Mouse (Mus musculus): ENCODE results near the gene Slc25a24.

Slc25a24 gene

DNA sequence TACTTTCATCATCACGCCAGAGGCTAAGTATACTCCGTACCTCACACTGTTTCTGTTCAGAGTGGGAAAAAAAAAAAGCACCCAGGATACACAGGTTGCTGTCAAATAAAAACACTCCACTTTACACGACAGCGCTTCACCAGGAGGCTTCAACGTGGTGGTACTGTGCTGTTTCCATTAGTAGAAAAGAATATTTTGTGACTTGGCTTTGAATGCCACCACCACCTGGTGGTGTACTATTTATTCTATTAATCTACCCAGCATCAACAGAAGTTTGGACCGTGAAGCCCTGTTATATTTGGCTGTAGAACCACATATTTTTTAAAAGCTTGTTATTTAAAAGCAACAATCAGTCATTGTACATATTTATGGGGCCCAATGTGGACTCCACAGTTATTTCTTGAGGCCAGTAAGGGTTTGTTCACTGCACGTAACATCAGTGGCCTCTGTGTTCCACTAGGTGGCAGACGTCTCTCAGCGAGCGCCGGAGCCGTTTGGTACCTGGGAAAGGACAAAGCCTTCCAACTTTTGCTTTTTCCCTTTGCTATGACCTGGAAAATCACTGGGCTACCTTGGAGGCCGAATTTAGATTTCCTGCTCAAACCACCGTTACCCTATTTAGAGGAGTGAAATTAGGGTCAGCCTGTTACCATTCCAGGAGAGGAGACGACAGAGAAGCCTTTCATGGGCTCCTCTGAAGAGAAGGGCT is 48.3 kb downstream of the Slc25a24 start:
- DNase-seq: peak; percentile 41 to 49

DNA sequence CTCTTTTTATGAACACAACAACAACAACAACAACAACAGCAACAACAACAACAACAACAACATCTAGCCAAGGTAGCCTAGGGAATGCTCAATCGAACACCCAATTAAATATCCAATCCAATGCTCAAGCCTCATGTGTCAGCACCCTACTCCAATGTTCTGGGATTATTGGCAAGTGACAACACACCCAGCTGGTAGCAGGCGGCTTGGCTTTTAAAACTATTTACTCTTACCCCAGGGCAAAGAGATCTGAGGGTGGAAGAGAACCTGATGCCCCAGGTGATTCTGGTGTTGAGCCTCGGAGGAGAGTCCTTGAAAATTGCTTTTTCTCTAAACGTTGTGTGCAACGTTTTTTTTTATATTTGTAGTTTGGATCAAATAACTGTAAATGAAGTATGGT is 51.4 kb downstream of the Slc25a24 start:
- no peak for DNase-seq

DNA sequence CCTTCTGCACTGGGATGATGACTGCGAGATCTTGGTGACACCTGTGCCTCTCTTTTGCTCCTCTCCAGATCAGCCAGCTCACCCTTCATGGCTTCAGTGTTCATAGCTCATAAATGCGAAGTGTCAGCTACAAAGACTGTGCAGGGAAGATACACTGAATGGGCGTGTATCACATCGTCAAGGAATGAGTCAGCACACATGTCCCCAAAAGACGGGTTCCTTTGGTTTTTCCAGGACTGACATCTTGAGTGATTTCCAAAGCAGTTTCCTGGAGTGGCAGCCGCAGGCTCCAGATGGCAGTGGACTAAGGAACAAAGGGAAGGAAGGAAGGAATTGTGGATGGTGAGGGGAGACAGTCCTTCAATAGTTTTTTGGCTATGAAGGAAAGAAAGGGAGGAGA is 55.8 kb downstream of the Slc25a24 start:
- no peak for DNase-seq

DNA sequence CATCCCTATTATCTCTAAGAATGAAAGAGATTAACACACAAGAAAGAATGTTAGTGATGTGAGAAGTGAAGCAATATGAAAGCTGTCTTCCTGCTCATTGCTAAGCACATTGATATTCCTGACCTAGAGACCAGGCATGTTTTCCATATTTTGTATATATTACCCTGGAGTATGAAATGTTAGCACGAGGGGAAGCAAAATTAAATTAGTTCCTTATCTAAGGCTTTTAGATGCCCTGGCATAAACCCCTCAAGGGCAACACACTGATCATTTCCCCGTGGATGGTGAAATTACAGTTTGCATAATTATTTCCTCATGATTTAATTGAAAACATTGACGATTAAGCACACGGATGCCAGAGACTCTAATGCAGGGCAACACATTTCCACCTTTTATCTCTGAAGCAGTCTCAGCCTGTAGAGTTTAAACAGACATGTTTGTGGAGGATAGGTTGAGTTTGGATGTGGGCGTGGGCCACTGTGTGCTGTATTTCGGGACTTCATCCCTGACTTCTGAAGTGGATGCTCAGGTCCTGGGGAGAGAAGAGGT is 56.7 kb downstream of the Slc25a24 start:
- no peak for DNase-seq

DNA sequence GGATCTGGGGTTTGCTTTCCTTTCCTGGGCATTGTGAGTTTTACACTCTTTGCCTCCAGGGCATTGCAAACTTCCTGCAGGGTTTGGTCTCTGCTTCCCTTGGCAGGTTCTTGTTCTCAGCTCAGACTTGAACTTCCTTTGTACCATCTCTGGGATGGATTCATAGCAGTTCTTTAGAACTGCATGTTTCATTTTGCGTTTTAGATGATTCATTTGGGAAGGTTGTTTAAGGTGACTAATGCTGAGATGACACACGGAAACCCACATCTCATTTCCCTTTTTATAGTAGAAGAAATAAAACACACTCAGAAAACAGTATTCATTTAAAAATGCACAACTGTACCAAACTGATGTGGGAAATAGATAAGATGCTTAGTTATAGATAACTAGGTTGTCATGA is 73.2 kb downstream of the Slc25a24 start:
- DNase-seq: no peak

DNA sequence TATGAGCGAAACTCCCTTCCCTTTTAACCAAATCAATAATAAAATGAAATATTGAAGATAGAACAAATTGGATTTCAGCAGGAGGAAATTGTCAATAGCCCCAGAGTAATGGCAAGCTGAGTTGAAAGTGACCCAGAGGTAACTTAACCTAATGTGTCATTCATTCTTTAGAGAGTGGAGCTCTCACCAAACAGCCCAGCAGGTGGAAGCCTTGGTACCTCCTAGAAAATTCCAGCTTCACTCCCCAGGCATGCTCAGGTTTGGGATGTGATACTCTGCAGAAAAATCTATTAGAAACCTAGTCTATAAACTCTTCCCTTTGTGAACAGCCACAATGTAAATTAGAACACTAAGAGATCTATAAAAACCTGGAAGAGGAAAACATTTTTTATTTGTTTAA is 76.3 kb downstream of the Slc25a24 start:
- DNase-seq: no peak

DNA sequence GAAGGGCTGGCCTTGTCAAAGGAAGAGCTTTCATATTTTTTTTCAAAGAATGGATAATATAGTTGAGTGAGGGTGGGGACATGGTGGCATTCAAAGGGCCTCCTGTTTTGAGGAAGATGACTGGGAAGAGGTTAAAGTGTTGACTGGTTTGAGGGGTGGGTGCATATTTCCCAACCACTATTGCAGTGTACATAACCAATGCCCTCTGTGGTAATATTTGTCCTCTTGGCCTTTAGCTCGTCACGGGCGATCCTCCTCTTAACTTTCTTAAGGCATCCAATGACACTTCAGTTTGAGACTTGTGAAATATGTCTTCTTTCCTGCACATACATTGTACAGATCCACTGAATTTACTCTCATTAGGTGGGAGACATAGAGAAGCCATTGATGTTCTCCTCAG is 89.4 kb downstream of the Slc25a24 start:
- no peak for DNase-seq

DNA sequence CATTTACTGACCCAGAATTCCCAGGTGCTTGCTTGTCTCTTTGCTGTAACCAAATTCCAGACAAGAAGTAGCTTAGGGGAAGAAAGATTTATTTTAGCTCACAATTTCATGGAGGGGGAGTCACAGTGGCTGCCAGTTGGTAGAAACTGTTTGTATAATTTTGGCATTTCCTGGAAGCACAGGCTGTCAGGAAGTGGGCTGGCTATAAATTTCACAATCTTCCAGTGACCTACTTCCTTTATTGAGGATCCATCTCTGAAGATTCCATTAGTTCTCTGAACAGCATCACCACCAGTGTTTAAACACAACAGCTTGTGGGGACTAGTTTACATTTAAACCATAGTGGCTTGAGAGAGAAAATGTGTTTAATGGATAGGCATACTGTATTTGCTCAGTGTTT is 93.4 kb downstream of the Slc25a24 start:
- DNase-seq: no peak
